Mouse (Mus musculus) C2C12 (cell line): ENCODE results near the gene Srsf11. TPM values are rescaled to one million over a fixed set of nuclear protein-coding genes. Genes with fewer than 3 reads are reported as not detected.

ENCODE experiments used
- H3K27me3 ChIP-seq: one replicate; pipeline ENCODE4 v1.6.1; 2011; ENCODE audit not compliant: control insufficient read depth, insufficient read depth, insufficient read length
- H3K36me3 ChIP-seq: one replicate; pipeline ENCODE4 v1.6.1; 2011; ENCODE audit not compliant: control insufficient read depth, insufficient read depth
- H3K4me3 ChIP-seq: one replicate; pipeline ENCODE4 v1.5.1; 2011; ENCODE audit warnings: mild to moderate bottlenecking, control low read depth; ENCODE audit not compliant: poor library complexity, insufficient read depth, severe bottlenecking
- H3K79me2 ChIP-seq: one replicate; pipeline ENCODE4 v1.6.1; 2011; ENCODE audit not compliant: control insufficient read depth, insufficient read depth
- H3K79me3 ChIP-seq: one replicate; pipeline ENCODE4 v1.6.1; 2011; ENCODE audit warnings: low read depth, control low read depth
- H3ac ChIP-seq: one replicate; pipeline ENCODE3; 2011; ENCODE audit warnings: low read depth; ENCODE audit not compliant: control insufficient read depth, insufficient read length
- CEBPB ChIP-seq: IDR thresholded peaks from one replicate; pipeline ENCODE4 v1.6.1; 2011; ENCODE audit warnings: low read depth, mild to moderate bottlenecking, control low read depth, moderate library complexity
- CTCF ChIP-seq: IDR thresholded peaks from one replicate; pipeline ENCODE4 v1.5.1; 2011; ENCODE audit not compliant: control insufficient read depth, insufficient read depth, insufficient read length
- FOSL1 ChIP-seq: IDR thresholded peaks from one replicate; pipeline ENCODE4 v1.8.0; 2011; ENCODE audit warnings: mild to moderate bottlenecking, low read length; ENCODE audit not compliant: poor library complexity, insufficient read depth, severe bottlenecking
- MAX ChIP-seq: IDR thresholded peaks from one replicate; pipeline ENCODE4 v1.6.1; 2011; ENCODE audit warnings: mild to moderate bottlenecking, control low read depth
- MYOD1 ChIP-seq: IDR thresholded peaks from one replicate; pipeline ENCODE4 v1.6.1; 2011; ENCODE audit warnings: low read depth; ENCODE audit not compliant: control insufficient read depth, insufficient read length
- MYOG ChIP-seq: IDR thresholded peaks from one replicate; pipeline ENCODE4 v1.6.1; 2011; ENCODE audit not compliant: control insufficient read depth, insufficient read length; ENCODE audit errors: extremely low read depth
- USF1 ChIP-seq: IDR thresholded peaks from one replicate; pipeline ENCODE4 v1.6.1; 2011; ENCODE audit warnings: low read depth, mild to moderate bottlenecking, control low read depth, moderate library complexity
- polyA plus RNA-seq: library from polyadenylated mRNA; unstranded; fragments of >200 nt; fragmentation: generic; extraction: Trizol; gene quantifications from one replicate; pipeline ENCODE4 v1.2.1, GENCODE M21; 2012; ENCODE audit warnings: missing spikeins

Srsf11 gene
- polyA plus RNA-seq, 1 experiment: 50.8 TPM

- Histone ChIP-seq H3K4me3 (no peak overlapping the region), H3K79me2 (no peaks in the 10 kb centered on the region), H3K79me3 (no peaks in the 10 kb centered on the region), H3K27me3 (no peaks in the 10 kb centered on the region), H3ac (no peak overlapping the region), H3K36me3 (peaks cover 16% of the 10 kb centered on the region)
- no peak for TF ChIP-seq MYOD1
- TF ChIP-seq MYOG: no peak
- TF ChIP-seq CTCF: no peak
- no peak for TF ChIP-seq CEBPB
- no peak for TF ChIP-seq FOSL1
Measured at GRCm38 (mm10) chr3:158068613-158069263, 32.3 kb upstream of the Srsf11 start.

GRCm38 (mm10) chr3:158067916-158068315 is 31.5 kb upstream of the Srsf11 start:
- no peak overlapping the region for H3K4me3 ChIP-seq
- peaks cover 16% of the 10 kb centered on the region for H3K36me3 ChIP-seq
- TF ChIP-seq FOSL1: peak; percentile 38
- TF ChIP-seq MYOD1: peak; percentile 89
- TF ChIP-seq MAX: no peak
- H3K79me2 ChIP-seq: no peaks in the 10 kb centered on the region
- no peak overlapping the region for H3ac ChIP-seq
- H3K27me3 ChIP-seq: no peaks in the 10 kb centered on the region
- no peaks in the 10 kb centered on the region for H3K79me3 ChIP-seq

GRCm38 (mm10) chr3:158065256-158065655 is 28.8 kb upstream of the Srsf11 start:
- H3K4me3 ChIP-seq: no peak overlapping the region
- no peaks in the 10 kb centered on the region for H3K79me2 ChIP-seq
- TF ChIP-seq FOSL1: no peak
- no peak for TF ChIP-seq USF1
- no peak for TF ChIP-seq CTCF
- TF ChIP-seq MYOD1: no peak
- no peak for TF ChIP-seq MYOG
- no peak for TF ChIP-seq MAX
- no peak for TF ChIP-seq CEBPB
- no peak overlapping the region for H3ac ChIP-seq
- H3K27me3 ChIP-seq: no peaks in the 10 kb centered on the region
- H3K79me3 ChIP-seq: no peaks in the 10 kb centered on the region
- peaks cover 26% of the 10 kb centered on the region for H3K36me3 ChIP-seq

GRCm38 (mm10) chr3:158061811-158062523 is 25.5 kb upstream of the Srsf11 start:
- peaks cover 41% of the 10 kb centered on the region for H3K36me3 ChIP-seq
- TF ChIP-seq USF1: no peak
- TF ChIP-seq CEBPB: peak; percentile 68
- TF ChIP-seq MYOD1: no peak
- no peak for TF ChIP-seq CTCF
- H3ac ChIP-seq: no peak overlapping the region
- no peaks in the 10 kb centered on the region for H3K79me3 ChIP-seq
- H3K79me2 ChIP-seq: no peaks in the 10 kb centered on the region
- no peak overlapping the region for H3K4me3 ChIP-seq
- no peaks in the 10 kb centered on the region for H3K27me3 ChIP-seq

- TF ChIP-seq CTCF (no peak), MYOD1 (no peak), USF1 (no peak), CEBPB (no peak)
- H3K4me3 ChIP-seq: no peak overlapping the region
- H3K36me3 ChIP-seq: peaks cover 47% of the 10 kb centered on the region
- no peaks in the 10 kb centered on the region for H3K79me2 ChIP-seq
- no peaks in the 10 kb centered on the region for H3K79me3 ChIP-seq
- H3ac ChIP-seq: no peak overlapping the region
- no peaks in the 10 kb centered on the region for H3K27me3 ChIP-seq
Measured at GRCm38 (mm10) chr3:158060621-158061291, 24.3 kb upstream of the Srsf11 start.

GRCm38 (mm10) chr3:158049508-158049907 is 13.1 kb upstream of the Srsf11 start:
- H3K27me3 ChIP-seq: no peaks in the 10 kb centered on the region
- H3K79me3 ChIP-seq: peaks cover 4% of the 10 kb centered on the region
- no peak overlapping the region for H3ac ChIP-seq
- peaks cover 20% of the 10 kb centered on the region for H3K36me3 ChIP-seq
- no peak overlapping the region for H3K4me3 ChIP-seq
- no peaks in the 10 kb centered on the region for H3K79me2 ChIP-seq
- TF ChIP-seq MYOD1 (no peak), MYOG (no peak), CTCF (no peak), FOSL1 (no peak), CEBPB (no peak), MAX (no peak), USF1 (no peak)
